Mouse (Mus musculus) gastrocnemius, adult 8-10 months (tissue): Measurements from ENCODE around the gene Aplnr. TPM values are rescaled to one million over a fixed set of nuclear protein-coding genes. Genes with fewer than 3 reads are reported as not detected.

Experiments used
- DNase-seq, 2 experiments: peaks; one replicate each; pipeline ENCODE4 v3.0.0; 2022; ENCODE audit warnings: low spot score in 2 of 2
- total RNA-seq, 4 experiments: library from RNA; stranded (reverse); gene quantifications; 2 replicates each; pipeline ENCODE4 v1.2.4; 2022

Aplnr gene
- total RNA-seq, 4 experiments from 2014 or later = 1.5 to 5.4 (median 2.6) TPM

DNA sequence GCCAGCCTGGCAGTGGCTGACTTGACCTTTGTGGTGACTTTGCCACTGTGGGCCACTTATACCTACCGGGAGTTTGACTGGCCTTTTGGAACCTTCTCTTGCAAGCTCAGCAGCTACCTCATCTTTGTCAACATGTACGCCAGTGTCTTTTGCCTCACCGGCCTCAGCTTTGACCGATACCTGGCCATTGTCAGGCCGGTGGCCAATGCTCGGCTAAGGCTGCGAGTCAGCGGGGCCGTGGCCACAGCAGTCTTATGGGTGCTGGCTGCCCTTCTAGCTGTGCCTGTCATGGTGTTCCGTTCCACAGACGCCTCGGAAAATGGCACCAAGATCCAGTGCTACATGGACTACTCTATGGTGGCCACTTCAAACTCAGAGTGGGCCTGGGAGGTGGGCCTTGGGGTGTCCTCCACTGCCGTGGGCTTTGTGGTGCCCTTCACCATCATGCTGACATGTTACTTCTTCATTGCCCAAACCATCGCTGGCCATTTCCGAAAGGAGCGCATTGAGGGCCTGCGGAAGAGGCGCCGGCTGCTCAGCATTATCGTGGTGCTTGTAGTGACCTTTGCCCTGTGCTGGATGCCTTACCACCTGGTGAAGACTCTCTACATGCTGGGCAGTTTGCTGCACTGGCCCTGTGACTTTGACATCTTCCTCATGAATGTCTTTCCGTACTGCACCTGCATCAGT lies 951 bp downstream of the Aplnr start:
- no peak for DNase-seq

DNA sequence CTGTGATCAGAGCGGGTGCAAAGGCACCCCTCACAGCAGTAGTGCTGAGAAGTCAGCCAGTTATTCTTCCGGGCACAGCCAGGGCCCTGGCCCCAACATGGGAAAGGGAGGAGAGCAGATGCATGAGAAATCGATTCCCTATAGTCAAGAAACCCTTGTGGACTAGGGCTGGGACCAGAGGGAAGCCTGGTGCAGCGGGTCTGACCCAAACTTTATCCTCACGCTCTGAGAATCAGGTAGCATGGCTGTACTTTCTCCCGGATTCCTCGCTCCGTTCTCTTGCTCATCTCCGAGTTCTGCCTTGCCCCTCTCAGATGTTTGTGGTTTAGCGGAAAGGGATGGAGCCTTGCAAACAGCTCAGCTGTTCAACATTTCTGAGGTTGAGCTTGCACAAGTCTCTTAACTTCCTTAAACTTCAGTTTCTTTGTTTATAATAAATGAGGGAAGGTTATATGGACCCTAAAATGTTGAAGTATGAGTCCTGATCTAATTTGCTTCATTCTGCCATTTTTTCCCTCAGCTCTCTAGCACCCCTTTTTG lies 1.6 kb downstream of the Aplnr start:
- no peak for DNase-seq

DNA sequence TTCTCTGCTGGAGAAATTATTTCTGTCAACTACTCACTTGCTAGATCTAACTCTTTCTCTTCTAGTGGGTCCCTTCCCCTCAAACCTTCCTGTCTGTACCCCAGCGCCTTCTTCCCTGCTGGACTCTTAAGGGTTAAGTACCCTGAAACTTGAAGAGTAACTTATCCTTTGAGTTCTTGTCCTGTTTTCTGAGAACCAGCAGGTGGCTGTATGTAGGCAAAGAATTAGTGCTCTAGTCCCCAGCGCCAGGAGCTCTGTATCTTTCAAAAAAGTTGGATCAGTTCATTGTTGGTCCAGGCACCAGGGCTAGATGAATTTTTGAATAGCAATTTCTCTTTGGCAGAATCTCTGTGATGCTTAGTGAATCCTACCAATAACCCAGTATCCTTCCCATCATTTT lies 2.1 kb downstream of the Aplnr start:
- DNase-seq = no peak

DNA sequence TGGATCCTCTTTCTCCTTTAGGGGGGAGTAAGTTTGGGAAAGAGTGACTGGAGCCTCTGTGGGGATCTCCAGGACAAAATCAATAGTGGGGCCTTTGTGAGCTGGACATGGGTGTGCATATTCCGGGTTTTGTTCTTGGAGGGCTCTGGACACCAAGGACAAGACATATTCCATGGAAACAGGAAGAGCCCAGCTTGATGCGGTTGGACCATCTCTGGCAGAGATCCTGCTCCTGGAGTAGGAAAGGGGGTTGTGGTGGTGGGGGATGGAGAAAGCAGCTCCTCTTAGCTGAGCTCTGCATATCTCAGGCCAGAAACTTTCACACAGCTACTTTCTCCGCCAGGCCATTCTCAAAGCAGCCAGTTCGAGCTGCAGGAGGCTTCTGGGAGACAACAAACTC lies 3.4 kb downstream of the Aplnr start:
- DNase-seq = no peak

DNA sequence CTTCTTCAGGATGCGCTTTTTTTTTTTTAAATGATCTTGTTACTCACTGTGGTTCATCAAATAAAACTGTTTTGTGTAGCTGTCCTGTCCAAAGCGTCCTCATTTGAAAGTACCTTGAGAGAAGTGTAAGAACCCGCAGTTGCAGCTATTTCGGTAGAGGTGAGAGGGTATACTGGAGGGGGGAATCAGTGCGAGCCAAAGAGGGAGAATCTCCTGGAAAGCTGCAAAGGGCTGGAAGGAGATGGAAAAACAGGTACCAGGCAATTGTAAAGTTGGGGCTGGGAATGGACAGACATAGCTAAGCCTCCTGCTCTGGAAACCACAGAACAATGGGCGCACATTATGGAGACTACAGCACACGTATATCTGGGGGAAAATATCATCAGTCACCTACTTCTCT lies 3.8 kb downstream of the Aplnr start:
- DNase-seq = no peak

DNA sequence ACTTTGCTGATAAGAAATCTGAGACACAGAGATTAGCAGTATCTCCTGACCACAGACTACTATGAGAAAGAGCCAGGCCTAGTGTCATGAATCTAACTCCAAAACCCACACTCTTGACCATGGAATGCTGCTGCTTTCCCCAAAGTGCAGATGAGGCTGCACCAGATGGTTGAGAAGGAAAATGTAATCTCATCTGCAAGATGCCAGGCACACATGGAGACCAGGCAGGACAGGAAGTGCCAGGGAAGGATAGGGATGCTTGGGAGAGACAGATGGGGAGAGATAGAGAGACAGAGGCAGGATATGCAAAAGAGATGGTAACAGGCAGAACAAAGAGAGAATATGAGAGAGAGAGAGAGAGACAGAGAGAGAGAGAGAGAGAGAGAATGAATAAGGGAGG lies 4.8 kb downstream of the Aplnr start:
- DNase-seq = no peak

DNA sequence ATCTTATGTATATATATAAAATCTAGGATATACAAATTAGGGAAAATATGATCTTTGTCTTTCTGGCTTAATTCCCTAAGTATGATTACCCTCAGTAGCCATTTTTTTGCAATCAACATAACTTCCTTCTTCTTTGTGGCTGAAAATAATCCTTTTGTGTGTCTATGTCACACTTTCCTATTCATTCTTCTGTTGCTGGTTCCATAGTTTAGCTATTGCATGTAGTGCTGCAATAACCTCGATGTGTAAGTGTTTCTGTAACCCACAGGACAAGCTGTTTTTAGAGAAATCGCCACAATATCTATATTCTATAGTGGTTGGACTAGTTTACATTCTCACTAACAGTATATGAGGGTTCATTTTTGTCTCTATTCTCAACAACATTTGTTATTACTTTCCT lies 8.9 kb downstream of the Aplnr start:
- DNase-seq = no peak

DNA sequence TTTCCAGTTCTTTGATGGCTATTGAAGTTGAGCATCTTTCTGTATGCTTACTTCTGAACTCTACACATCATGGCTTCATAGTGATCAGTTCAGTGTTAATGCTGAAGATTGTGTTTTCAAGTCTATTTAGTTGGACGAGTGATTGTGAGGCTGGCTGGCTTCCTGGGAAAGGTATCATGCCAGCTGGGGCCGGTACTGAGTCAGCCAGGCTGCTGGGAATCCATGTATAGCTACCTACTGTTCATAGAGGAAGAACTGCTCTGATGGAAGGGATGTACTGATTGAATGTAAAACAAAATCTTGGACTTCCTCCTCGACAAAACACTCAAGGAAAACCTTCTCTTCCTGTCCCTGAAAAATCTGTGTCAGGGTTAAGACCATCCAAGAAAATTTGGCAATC lies 9.3 kb downstream of the Aplnr start:
- no peak for DNase-seq

DNA sequence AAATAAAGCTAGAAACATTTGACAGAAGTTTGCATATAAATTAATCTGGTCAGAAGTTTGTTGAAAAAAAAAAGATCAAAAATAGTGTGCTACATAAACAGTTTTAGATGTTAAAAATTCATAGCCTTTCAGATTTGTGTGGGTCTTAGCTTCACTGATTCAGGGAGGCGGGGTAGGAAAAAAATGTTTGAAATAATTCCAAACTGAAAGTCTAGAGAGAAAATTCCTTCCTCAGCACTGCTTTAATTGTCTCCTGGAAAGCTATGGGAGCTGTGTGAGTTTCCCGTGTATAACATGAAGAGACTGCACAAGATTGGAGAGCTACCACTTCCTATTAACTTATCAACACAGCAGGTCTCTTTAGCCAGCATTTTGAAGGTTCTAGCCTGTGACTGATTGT lies 11.5 kb downstream of the Aplnr start:
- DNase-seq = no peak

DNA sequence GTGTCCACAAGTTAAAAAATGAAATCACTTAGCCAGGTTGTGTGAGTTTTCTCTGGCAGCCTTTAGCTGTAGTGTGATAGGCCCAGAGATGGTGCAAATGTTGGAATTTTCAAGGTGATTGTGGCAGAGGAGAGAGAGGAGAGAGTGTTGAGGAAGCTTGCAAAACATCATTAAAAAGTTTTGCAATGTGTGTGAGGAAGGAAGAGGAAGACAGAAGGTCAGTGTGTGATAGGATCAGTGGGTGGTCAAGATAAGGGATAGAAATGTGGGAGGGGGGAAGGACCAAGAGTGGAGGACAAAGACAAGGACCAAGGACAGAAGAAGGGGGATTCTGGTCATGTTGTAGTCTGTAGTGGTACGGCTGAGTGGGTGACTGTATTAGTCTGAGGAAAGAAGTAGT lies 14.3 kb downstream of the Aplnr start:
- DNase-seq = no peak

DNA sequence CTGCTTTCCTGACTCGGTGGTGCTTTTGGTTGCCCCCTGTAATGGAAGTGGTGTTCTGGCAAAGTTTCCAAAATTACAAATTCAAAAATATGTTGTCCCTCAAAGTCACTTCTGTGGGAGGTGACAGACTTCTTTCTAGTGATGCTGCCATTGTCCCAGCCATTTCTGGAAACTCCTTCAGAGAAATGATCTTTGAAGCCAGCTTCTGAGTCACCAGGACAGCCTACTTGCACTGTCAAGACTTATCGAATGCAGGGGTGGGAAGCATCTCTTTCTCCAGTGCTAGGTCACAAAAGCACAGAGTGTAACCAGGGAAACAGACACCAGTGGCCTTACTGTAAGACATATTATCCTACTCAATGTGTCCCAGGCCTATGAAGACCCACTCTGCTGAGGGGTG lies 15.2 kb downstream of the Aplnr start:
- no peak for DNase-seq

DNA sequence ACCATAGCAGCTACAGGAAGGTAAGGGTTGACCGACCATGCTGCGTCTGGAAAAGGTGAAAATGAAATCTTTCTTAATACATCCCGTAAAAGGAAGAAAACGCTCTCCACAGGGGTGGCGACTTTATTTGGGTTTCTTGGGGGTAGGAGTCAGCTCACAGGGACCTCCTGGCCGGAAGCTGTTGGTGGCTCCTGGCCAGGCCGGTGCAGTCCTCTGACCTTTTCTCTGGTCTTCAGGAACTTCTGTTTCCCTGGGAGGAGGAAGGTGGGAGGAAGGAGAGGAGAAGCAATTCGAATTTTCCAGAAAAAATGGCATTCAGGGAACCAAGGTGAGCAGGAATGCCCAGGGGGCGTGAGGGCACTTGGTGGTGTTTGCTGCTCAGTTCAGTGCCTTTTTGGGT lies 19.3 kb downstream of the Aplnr start:
- DNase-seq = no peak

DNA sequence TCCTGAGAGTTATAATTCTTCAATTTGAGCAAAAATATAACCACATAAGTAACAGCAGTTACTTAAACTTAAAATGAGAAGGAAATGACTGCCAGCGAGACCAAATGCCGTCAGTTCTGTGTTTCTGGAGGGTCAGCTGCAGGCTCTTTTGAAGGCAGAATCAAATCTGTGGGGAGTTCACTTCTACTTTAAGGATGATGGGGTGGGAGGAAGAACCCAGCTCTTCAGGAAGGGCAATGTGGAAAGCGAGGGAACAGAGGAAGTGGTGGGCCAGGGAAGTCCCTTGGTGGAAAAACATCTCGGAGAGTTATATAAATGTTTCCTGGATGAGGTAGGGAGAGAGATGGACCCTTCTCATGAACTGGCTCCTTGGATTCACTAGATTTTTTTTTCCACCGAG lies 20.1 kb downstream of the Aplnr start:
- no peak for DNase-seq

DNA sequence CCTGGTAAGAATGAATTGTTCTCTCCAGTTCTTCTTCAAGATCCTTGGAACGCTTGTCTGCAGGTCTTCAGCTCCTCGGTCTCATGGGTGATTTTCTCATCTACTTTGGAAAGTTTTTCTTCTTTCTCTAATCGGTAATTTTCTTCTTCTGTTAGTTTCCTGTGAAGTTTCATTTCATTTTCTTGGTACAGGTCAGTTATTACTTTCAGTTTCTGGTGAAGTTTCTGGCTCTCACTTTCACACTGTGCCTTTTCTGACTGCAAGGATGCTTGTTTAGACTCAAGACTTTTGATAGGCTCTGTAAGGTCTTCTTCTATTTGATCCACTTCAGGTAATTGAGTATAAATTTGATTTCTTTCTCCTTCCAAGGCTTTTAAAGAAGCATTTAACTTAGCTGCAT lies 21.4 kb downstream of the Aplnr start:
- DNase-seq = no peak

DNA sequence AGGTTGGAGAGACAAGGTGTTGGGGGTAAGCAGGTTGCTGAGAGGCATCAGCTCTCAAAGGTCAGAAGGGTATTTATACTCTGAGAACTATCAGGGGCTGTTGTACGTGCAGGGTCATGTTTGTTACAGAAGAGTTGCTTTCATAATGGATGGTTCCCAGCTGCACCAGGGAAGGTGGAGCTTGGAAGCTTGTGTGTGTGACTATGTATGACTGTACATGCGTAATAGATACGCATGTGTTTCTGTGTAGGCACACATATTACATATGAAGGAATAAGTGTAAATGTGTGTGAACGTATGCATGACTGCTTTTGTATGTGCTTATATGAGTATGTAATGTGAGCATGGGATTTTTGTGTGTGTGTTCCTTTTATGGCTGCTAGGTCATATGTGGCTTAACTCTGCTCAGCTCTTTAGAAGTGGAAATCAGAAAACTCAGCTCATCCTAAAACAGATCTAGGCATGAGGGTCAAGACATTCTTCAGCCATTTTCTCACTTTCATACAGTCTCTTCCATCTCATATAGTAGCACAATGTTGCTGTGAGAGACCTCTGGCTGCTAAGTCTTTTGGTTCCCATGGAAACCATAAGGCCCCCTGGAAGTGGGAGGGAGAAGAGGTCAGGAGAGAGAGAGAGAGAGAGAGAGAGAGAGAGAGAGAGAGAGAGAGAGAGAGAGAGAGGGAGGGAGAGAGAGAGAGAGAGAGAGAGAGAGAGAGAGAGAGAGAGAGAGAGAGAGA lies 25.0 kb downstream of the Aplnr start:
- no peak for DNase-seq

DNA sequence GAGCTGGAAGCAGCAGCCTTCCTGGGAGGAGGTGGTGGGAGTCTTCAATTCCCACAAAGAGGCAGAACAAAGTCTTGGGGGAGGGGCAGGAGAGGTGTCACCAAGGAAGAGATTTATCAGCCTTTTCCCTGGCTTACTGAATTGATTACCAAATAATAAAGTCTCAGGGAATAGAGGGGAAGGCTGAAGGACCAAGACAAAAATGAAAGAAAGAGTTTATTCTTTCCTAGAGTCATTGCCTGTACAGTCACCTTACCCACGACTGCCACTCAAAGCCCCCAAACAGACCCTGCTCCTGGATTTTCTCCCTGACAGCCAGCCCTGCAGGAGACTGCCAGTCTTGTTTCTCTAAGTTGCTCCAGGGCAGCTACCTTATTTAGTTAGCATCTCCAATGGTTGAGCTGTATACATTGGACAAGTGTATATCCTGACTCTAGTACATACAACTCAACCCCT lies 25.6 kb downstream of the Aplnr start:
- no peak for DNase-seq

DNA sequence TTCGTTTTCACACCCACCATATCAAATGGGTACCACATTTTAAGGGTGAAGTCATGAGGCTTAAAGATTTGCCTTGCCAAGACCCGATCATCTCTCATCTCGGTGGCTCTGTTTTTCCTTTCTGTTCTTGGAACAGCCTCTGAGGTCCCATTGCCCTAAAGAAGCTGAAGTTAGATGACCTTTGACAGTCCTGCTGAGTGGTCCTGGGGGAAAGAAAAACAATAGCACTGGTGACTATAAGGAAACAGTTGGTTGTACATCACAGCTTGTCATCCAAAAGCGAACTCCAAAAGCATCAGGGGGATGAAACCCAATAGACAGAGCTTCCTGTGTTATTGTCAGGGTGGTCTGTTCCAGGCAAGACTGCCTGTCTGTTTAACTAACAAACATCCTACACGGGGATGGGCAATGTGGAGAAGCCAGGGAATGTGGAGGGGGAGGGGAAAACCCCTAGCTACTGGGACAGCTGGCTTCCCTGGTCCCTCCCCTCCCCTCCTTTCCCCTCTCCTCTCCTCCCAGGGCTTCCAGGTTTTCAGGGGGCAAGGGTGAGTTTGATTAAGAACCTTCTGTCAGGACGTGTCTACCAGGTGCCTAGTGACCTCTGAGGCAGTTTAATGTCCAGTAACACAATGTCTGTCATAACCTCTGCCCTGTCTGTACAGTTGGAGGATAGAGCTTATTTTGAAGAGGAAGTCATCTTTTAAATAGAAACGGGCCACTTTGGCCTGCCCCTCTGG lies 27.5 kb downstream of the Aplnr start:
- no peak for DNase-seq

DNA sequence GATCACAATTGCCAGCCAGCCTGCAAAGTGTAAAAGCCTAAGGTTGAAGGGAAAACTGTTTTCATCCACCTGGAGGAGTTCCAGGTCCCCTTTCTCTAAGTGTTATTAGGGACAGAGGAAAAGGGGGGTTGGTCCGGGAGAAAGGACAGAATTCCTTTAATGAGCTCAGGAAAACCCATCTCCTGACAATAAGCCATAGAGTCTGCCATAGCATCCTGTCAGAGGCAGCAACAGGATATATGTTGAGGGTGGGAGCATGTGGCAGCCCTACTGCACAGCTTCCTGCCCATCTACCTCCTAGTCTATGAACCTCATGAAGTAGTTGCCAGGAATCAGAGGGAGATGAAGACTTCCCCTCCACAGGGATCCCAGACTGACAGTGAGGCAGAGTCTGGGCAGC lies 31.6 kb downstream of the Aplnr start:
- no peak for DNase-seq

DNA sequence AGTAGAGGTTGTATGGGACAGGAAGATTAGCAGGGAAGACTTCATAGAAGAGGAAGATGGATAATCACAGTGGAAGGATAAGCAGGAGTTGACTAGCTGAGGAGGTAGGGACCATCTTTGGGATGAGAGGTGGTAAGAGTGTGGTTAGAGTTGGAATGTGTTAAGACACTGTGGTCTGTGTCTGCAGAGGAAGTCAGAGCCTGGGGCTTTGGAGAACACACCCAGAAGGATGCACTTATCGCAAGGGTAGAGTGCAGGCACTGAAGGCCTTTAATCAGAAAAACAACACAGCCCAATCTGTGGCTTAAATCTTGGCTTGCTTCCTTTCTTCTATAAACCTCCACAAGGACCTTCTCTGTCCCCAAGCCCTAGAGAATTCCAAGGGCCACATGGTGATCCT lies 32.3 kb downstream of the Aplnr start:
- no peak for DNase-seq

DNA sequence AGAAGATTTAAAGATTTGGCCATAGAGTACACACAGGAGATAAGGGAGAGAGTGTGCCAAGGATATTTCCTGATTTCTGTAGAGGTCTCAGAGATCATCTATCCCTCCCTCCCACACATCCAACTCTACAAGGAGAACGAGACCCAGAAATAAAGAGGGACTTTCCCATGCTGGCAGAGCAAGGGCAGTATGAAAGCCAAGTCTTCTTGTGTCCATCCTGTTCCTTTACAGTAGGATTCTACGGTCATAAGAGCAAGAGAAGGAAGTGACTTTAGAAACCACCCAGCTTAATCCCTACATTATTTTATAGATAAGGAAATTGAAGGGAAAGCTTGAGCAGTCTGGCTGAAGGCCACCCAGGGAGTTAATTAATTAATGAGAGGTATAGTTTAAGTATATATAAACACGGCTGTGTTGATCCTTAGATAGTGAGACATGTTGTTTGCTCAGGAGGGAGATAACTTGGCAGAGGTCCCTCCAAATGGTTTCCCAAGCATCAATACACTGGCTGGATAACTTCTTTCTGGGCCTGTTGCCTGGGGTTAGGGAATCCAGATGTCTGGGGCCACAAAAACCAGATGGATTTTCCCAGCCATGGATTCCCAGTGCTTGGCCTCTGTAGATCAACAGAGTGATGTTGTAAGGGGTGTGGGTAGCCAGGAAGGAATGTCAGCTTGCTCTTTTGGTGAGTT lies 36.2 kb downstream of the Aplnr start:
- DNase-seq = peak; percentile 44 to 60

DNA sequence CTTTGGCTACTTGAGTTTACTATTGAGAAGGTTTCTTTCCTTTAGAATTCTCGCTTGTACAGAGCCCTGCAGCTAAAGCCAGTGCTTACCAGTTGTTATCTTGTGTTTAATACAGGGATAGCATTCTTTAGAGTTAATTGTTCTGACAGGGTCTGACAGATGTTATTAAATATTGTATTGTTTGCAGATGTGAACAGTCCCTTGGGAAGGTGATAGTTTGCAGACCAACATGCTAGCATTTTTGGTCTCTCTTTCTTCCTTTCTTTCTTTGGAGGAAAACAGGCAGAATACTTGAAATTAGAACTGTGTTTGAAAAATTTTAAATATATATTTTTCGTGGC lies 36.7 kb downstream of the Aplnr start:
- no peak for DNase-seq

DNA sequence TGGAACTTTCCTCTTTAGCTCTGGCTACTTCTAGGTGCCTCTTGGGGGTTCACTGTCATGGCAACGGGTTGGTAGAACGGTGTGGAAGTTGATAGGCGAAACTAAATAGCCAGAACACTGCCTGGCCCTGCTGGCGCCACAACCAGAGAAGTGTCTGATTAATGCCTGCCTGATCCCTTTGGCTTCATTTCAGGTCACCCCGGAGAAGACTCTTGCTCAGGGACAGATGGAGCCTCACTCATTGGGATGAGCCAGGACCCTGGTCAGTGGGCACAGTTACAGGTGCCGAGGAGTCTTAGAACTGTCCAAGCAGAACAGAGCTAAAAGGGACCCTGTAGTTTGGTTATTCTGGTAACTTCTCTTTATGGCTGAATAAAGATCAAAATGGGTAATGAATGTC lies 37.5 kb downstream of the Aplnr start:
- no peak for DNase-seq
